Mouse (Mus musculus): ENCODE measurements around the gene Snx10. TPM values are rescaled to one million over a fixed set of nuclear protein-coding genes. Genes with fewer than 3 reads are reported as not detected.
A peak's percentile ranks its signal among the peaks of the same experiment; 100 is the strongest.

The Snx10 gene
- polyA plus RNA-seq, 1 experiment from 2014 or later = 63.9 TPM

DNA sequence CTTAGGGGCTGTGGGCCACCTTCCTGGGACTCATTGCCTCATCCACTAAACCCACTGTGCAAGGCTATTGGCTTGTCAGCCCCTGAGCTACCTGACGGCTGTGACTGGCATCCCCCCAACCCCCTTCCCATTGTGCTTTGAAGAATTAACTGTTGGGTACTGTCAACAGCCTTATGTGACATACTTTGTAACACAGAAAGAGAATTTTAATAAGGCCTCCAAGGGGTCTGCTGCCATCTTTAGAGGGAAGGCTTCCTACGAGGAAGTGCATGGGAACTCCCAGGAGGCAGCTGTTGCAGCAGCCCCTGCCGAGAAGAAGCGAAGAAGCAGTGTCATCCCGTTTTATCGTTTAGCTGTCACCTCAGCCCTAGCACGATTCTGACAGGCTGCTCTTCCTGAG lies 83.1 kb downstream of the Snx10 start:
- Histone ChIP-seq H3K4me2 (ENCODE audit: low read depth, low read length) (no peak overlapping the region), H3K4me1 (ENCODE audit: control insufficient read depth, insufficient read depth, low read length) (peaks cover 3% of the 10 kb centered on the region; the same call in 1 of the 2 replicates), H3K36me3 (ENCODE audit: control insufficient read depth, insufficient read depth, low read length) (no peaks in the 10 kb centered on the region), H3K9me3 (ENCODE audit: control insufficient read depth, low read length) (no peaks in the 10 kb centered on the region), H3K4me3 (ENCODE audit: low read depth, low read length) (no peak overlapping the region), H3K27ac (ENCODE audit: low read depth, low read length) (no peak overlapping the region), H3K9ac (replicated peaks; ENCODE audit: low read depth, low read length) (no peak overlapping the region), H3K27me3 (ENCODE audit: control insufficient read depth, insufficient read depth, low read length) (no peaks in the 10 kb centered on the region)
- no peak for ATAC-seq (ENCODE audit: low read depth)
- 25% methylated on average over 7 of the region's 7 CpGs for WGBS

DNA sequence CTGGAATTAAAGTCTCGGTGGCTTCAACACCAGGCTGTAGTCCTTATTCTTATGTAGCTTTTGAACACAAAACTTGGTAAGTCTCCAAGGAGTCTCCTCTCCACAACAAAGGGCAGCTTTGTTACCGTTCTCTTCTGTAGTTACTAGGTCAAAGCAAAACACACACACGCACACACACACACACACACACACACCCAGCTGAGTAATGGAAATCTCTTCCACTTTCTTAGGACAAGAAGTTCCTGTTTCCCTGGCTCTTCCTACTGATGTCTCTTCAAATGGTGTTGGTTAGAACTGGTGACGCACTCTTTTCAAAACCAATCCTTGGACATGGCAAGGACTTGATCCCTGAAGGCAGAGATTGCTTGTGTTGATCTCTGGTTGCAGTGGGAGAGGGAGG lies 87.9 kb downstream of the Snx10 start:
- H3K36me3 ChIP-seq (ENCODE audit: control insufficient read depth, insufficient read depth, low read length) = no peaks in the 10 kb centered on the region
- 0 out of 2 replicates have a peak, but pooled peaks cover 14% of the 10 kb centered on the region for H3K4me1 ChIP-seq (ENCODE audit: control insufficient read depth, insufficient read depth, low read length)
- no peak overlapping the region for H3K4me3 ChIP-seq (ENCODE audit: low read depth, low read length)
- no peaks in the 10 kb centered on the region for H3K27me3 ChIP-seq (ENCODE audit: control insufficient read depth, insufficient read depth, low read length)
- WGBS = 86% methylated on average over 4 of the region's 4 CpGs
- H3K9me3 ChIP-seq (ENCODE audit: control insufficient read depth, low read length) = no peaks in the 10 kb centered on the region
- no peak overlapping the region for H3K27ac ChIP-seq (ENCODE audit: low read depth, low read length)
- no peak for ATAC-seq (ENCODE audit: low read depth)
- H3K4me2 ChIP-seq (ENCODE audit: low read depth, low read length) = no peak overlapping the region
- H3K9ac ChIP-seq (replicated peaks; ENCODE audit: low read depth, low read length) = no peak overlapping the region

DNA sequence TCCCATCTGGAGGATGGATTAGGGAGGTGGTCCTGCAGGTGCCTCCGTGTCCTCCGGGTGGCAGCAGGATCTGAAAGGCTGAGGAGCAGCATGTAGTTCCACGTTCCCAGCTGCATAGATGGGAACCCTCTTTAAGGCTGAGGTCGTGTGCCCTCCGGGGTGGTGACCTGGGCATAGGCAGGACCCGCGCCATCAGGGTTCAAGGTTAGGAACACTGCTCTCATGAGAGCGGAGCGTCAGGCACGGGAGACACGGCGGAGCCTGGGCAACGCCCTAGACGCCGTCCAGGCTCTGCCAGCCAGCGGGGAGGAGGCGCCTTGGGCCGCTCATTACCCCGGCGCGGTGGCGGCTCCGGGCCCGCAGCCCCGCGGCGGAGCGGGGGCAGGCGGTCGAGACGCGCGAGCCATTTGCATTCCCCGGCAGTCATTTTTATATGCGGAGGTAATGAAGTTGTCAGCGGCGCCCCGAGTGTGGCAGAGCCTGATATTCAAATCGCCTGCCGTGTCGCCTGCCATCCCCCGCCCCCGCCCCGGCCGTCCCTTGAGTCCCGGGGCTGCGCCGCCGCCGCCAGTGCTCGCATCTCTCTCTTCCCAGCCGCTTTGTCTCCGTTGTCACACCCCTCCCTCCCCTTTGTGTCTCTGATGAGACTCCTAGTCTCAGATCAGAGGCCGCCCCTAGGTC lies 88.8 kb downstream of the Snx10 start:
- 0 out of 2 replicates have a peak, but pooled peaks cover 10% of the 10 kb centered on the region for H3K4me1 ChIP-seq (ENCODE audit: control insufficient read depth, insufficient read depth, low read length)
- H3K36me3 ChIP-seq (ENCODE audit: control insufficient read depth, insufficient read depth, low read length) = no peaks in the 10 kb centered on the region
- no peaks in the 10 kb centered on the region for H3K27me3 ChIP-seq (ENCODE audit: control insufficient read depth, insufficient read depth, low read length)
- WGBS = under 1% methylated on average over 52 of the region's 54 CpGs
- H3K27ac ChIP-seq (ENCODE audit: low read depth, low read length) = peak overlapping the region; percentile 85
- H3K4me3 ChIP-seq (ENCODE audit: low read depth, low read length) = peak overlapping the region; percentile 43
- H3K9ac ChIP-seq (replicated peaks; ENCODE audit: low read depth, low read length) = peak overlapping the region; percentile 64
- peak; percentile 88 for ATAC-seq (ENCODE audit: low read depth)
- peak overlapping the region; percentile 89 for H3K4me2 ChIP-seq (ENCODE audit: low read depth, low read length)
- no peaks in the 10 kb centered on the region for H3K9me3 ChIP-seq (ENCODE audit: control insufficient read depth, low read length)

DNA sequence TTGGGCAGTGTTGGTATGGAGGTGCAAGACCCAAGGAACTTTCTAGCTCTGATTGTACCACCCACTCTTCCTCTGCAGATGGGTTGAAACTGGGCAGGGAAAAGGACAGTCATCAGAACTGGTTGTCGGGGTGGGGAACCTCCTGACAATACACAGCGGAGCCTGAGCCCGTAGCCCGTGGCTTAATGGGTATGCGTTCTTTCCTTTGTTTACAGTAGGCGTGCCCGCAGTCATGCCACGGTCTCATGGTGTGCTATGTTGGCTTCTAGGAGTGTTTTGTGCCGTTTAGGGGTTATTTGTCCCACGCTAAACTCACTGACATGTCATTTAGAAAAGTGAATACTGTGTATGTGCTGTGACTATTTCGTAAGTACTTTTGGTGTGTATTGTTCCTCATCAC lies 90.0 kb downstream of the Snx10 start:
- peak overlapping the region; percentile 12; the same call in 1 of the 2 replicates for H3K27ac ChIP-seq (ENCODE audit: low read depth, low read length)
- H3K4me2 ChIP-seq (ENCODE audit: low read depth, low read length) = no peak overlapping the region
- ATAC-seq (ENCODE audit: low read depth) = peak; percentile 22; the same call in 1 of the 2 replicates
- no peaks in the 10 kb centered on the region for H3K9me3 ChIP-seq (ENCODE audit: control insufficient read depth, low read length)
- H3K4me1 ChIP-seq (ENCODE audit: control insufficient read depth, insufficient read depth, low read length) = 0 out of 2 replicates have a peak, but pooled peaks cover 10% of the 10 kb centered on the region
- H3K9ac ChIP-seq (replicated peaks; ENCODE audit: low read depth, low read length) = no peak overlapping the region
- WGBS = 47% methylated on average over 11 of the region's 11 CpGs
- no peaks in the 10 kb centered on the region for H3K27me3 ChIP-seq (ENCODE audit: control insufficient read depth, insufficient read depth, low read length)
- H3K36me3 ChIP-seq (ENCODE audit: control insufficient read depth, insufficient read depth, low read length) = no peaks in the 10 kb centered on the region
- no peak overlapping the region for H3K4me3 ChIP-seq (ENCODE audit: low read depth, low read length)

DNA sequence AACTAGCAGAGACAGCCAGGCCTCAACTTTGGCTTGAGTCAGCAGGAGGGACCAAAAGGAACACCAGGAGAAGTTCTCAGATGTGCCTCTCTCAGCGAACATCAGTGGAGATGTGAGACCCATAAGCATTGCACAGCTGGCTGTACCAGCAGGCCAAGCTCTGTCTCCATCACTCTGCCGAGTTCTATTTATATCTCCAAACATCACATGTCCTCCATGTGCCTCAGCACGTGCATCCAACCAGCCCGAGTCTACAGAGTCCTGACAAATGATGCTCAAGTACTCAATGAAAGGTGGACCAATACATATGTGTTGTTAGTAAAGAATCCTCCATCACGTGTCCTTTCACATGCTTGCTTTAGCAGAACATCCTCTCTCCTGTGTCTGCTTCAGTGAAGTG lies 103.1 kb downstream of the Snx10 start:
- no peaks in the 10 kb centered on the region for H3K36me3 ChIP-seq (ENCODE audit: control insufficient read depth, insufficient read depth, low read length)
- no peak overlapping the region for H3K27ac ChIP-seq (ENCODE audit: low read depth, low read length)
- H3K9me3 ChIP-seq (ENCODE audit: control insufficient read depth, low read length) = no peaks in the 10 kb centered on the region
- H3K4me2 ChIP-seq (ENCODE audit: low read depth, low read length) = no peak overlapping the region
- H3K27me3 ChIP-seq (ENCODE audit: control insufficient read depth, insufficient read depth, low read length) = no peaks in the 10 kb centered on the region
- 93% methylated on average over 5 of the region's 5 CpGs for whole genome bisulfite sequencing
- H3K4me3 ChIP-seq (ENCODE audit: low read depth, low read length) = no peak overlapping the region
- H3K4me1 ChIP-seq (ENCODE audit: control insufficient read depth, insufficient read depth, low read length) = no peaks in the 10 kb centered on the region
- H3K9ac ChIP-seq (replicated peaks; ENCODE audit: low read depth, low read length) = no peak overlapping the region
- no peak for ATAC-seq (ENCODE audit: low read depth)

DNA sequence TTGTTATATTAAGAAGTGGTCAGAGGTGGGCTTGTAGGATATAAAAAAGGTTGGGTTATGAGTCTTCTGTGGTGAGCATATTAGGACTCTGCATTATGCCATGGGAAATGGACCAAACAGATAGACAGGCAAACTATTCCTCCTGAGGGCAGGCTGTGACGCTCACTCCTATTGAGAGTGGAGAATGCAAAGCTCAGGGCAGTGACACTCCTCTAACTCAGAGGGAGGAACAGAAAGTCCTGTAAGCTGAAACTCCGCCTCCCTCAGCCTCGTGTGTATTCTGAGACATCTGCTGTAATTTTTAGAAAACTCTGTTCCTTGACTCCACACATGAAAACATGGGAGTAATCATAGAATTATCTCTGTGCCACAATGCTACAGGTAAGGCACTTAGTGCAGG lies 106.0 kb downstream of the Snx10 start:
- no peaks in the 10 kb centered on the region for H3K9me3 ChIP-seq (ENCODE audit: control insufficient read depth, low read length)
- 66% methylated on average over 3 of the region's 3 CpGs for WGBS
- no peak for ATAC-seq (ENCODE audit: low read depth)

DNA sequence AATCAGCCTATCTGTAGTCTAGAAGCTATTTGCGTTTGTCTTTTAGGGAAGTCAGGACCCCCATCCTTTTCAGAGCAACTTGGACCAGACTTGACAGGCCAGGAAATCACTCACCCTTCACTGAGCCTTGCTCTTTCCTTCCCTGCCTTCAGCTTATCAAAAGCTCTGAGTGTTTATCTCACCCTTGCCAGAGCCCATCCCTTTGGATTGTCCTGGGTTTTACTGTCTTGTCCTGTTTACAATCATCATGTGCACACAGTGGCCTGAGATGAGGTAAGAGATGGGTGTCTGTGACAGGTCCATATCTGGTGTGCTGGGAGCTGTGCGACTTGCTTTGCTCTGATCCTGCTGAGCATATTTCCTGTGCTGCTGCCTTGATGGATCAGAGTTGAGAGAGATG lies 106.5 kb downstream of the Snx10 start:
- no peak for ATAC-seq (ENCODE audit: low read depth)
- Histone ChIP-seq H3K36me3 (ENCODE audit: control insufficient read depth, insufficient read depth, low read length) (no peaks in the 10 kb centered on the region), H3K27ac (ENCODE audit: low read depth, low read length) (no peak overlapping the region), H3K9me3 (ENCODE audit: control insufficient read depth, low read length) (no peaks in the 10 kb centered on the region), H3K27me3 (ENCODE audit: control insufficient read depth, insufficient read depth, low read length) (no peaks in the 10 kb centered on the region), H3K4me2 (ENCODE audit: low read depth, low read length) (no peak overlapping the region), H3K9ac (replicated peaks; ENCODE audit: low read depth, low read length) (no peak overlapping the region), H3K4me1 (ENCODE audit: control insufficient read depth, insufficient read depth, low read length) (no peaks in the 10 kb centered on the region), H3K4me3 (ENCODE audit: low read depth, low read length) (no peak overlapping the region)
- 72% methylated on average over 2 of the region's 2 CpGs for WGBS

More for the DNA sequence above, 106.0 kb downstream of the Snx10 start:
- Histone ChIP-seq H3K36me3 (ENCODE audit: control insufficient read depth, insufficient read depth, low read length) (no peaks in the 10 kb centered on the region), H3K27ac (ENCODE audit: low read depth, low read length) (no peak overlapping the region), H3K27me3 (ENCODE audit: control insufficient read depth, insufficient read depth, low read length) (no peaks in the 10 kb centered on the region), H3K4me3 (ENCODE audit: low read depth, low read length) (no peak overlapping the region), H3K9ac (replicated peaks; ENCODE audit: low read depth, low read length) (no peak overlapping the region), H3K4me1 (ENCODE audit: control insufficient read depth, insufficient read depth, low read length) (no peaks in the 10 kb centered on the region), H3K4me2 (ENCODE audit: low read depth, low read length) (no peak overlapping the region)

DNA sequence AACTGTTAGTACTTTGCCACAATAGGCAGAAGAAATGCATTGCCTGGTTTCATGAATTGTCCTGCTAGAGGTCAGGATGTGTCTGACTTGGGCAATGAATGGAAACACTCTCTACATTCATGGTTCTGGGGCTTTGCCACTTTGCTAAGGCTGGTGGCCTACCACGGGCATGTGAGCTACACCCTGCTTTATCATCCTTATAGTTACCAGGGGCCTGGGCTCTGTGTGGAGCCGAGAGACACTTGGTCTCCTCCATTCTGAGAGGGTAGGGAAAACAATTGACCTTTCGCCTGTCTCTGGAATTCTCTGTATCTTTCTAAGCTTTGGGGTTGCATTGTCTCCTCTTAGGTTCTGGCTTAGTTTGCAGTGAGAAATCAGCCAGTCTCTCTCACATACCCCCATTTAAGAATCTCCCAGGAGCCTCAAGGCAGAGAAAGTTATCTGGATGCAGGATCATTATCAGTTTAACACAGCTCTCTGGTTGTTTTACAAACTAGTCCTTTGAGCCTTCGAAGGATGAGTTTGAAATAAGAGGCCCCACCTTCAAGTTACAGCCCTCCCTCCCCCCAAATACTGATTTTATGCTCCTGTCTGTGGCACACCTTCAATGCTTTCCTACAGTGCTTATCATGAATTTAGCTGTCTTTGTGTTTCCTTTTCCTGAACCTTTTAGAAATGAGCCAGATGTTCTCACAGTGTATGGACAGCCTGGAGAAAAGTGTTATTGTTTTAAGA lies 109.4 kb downstream of the Snx10 start:
- H3K27ac ChIP-seq (ENCODE audit: low read depth, low read length) = no peak overlapping the region

DNA sequence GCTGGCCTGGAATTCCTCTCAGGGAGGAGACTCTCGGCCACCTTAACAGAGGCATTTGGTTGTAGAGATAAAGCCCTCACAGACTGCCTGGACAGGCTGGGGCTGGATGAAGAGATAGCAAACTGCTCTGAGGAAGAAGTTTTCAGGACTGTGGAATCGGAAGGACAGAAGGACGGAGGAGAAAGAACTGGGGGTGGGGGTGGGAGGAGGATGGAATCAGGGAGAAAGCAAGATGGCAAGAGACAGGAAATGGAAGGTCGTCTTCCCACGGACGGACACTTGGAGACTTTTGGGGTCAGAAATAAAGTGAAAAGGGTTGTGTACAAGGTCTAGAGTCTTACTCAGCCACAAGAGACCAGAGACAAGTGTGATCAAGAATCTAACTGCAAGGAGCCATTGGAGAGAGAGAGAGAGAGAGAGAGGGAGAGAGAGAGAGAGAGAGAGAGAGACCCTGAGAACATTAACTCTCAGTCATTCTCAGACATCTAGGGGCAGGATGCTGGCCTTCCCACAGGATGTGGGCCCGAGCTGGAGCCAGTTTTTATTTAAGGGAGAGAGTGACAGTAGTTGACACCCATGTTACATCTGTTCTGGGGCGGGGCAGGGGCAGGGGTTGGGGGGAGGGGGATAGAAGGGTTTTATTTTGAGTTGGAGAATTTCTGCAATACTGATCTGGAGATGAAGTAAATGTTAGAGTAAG lies 110.1 kb downstream of the Snx10 start:
- Histone ChIP-seq H3K4me2 (ENCODE audit: low read depth, low read length) (no peak overlapping the region), H3K27me3 (ENCODE audit: control insufficient read depth, insufficient read depth, low read length) (no peaks in the 10 kb centered on the region), H3K4me1 (ENCODE audit: control insufficient read depth, insufficient read depth, low read length) (no peaks in the 10 kb centered on the region), H3K9ac (replicated peaks; ENCODE audit: low read depth, low read length) (no peak overlapping the region), H3K4me3 (ENCODE audit: low read depth, low read length) (no peak overlapping the region), H3K27ac (ENCODE audit: low read depth, low read length) (no peak overlapping the region), H3K9me3 (ENCODE audit: control insufficient read depth, low read length) (no peaks in the 10 kb centered on the region), H3K36me3 (ENCODE audit: control insufficient read depth, insufficient read depth, low read length) (no peaks in the 10 kb centered on the region)
- ATAC-seq (ENCODE audit: low read depth) = no peak
- 77% methylated on average over 8 of the region's 8 CpGs for WGBS

More for the DNA sequence above, 109.4 kb downstream of the Snx10 start:
- H3K4me1 ChIP-seq (ENCODE audit: control insufficient read depth, insufficient read depth, low read length) = no peaks in the 10 kb centered on the region
- H3K9me3 ChIP-seq (ENCODE audit: control insufficient read depth, low read length) = no peaks in the 10 kb centered on the region
- 74% methylated on average over 4 of the region's 4 CpGs for WGBS
- no peak overlapping the region for H3K9ac ChIP-seq (replicated peaks; ENCODE audit: low read depth, low read length)
- H3K4me2 ChIP-seq (ENCODE audit: low read depth, low read length) = no peak overlapping the region
- no peak for ATAC-seq (ENCODE audit: low read depth)
- H3K36me3 ChIP-seq (ENCODE audit: control insufficient read depth, insufficient read depth, low read length) = no peaks in the 10 kb centered on the region
- no peak overlapping the region for H3K4me3 ChIP-seq (ENCODE audit: low read depth, low read length)
- H3K27me3 ChIP-seq (ENCODE audit: control insufficient read depth, insufficient read depth, low read length) = no peaks in the 10 kb centered on the region
